Mouse (Mus musculus) ovary, adult 2 months (tissue): ENCODE results near the gene Cmip. TPM values are rescaled to one million over a fixed set of nuclear protein-coding genes. Genes with fewer than 3 reads are reported as not detected.

Experiments
- polyA plus RNA-seq: library from polyadenylated mRNA; depleted of rRNA; stranded (reverse); fragments of >200 nt; gene quantifications from 2 replicates; pipeline ENCODE4 v1.2.3, GENCODE M21; 2012; rRNA removed

Cmip gene
- polyA plus RNA-seq, result 76.8 and 87.4 TPM in 2 replicates

DNA sequence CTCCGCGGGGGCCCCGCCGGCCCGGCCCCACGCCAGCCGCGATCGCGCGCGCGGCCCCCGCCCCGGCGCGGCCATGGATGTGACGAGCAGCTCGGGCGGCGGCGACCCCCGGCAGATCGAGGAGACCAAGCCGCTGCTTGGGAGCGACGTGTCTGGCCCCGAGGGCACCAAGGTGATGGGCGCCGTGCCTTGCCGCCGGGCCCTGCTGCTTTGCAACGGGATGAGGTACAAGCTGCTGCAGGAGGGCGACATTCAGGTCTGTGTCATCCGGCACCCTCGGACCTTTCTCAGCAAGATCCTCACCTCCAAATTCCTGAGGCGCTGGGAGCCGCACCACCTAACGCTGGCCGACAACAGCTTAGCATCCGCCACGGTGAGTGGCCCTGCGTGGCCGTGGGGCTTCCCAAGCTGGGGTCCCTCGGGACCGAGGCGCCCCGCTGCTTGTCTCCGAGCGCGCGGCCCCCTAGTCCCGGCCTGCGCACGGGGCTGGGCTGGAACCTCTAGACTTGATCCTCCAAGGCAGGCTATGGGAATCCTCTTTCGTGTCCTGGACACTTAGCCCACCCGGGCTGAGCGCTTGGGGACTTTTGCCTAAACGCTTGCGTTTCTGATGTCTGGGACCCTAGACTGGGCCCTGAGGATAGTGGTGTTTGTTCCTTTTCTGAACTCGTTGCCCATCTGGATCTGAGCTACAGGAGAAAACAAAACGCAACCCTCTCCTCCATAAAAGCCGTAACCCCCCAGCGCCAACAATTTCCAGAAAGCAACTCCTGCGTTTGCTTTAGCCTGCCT is at the start of gene Cmip:
Gene Cmip, plus strand, starts transcription at position 36 of the 792 bp plus-strand sequence.

GRCm38 (mm10) chr8:117498179-117498914 is 241.5 kb downstream of the Cmip start, which contains the start of gene Plcg2:
Plcg2 (plus strand) TSS chr8:117498291.

Other genes starting within 250 kb of the Cmip start
- 0.28 and 0.61 TPM in 2 replicates for gene Pkd1l2, start 174.6 kb upstream of the Cmip start, polyA plus RNA-seq
- 0.23 and 0.27 TPM in 2 replicates for gene Bco1, start 161.2 kb upstream of the Cmip start, polyA plus RNA-seq
- 4.1 and 5.3 TPM in 2 replicates for gene Gan, start 98.9 kb upstream of the Cmip start, polyA plus RNA-seq
- gene Plcg2, start 241.2 kb downstream of the Cmip start, polyA plus RNA-seq, result 4.8 and 6.3 TPM in 2 replicates